Mouse (Mus musculus): ENCODE data around the gene Celf2.
A peak's percentile ranks its signal among the peaks of the same experiment; 100 is the strongest.

Gene Celf2

DNA sequence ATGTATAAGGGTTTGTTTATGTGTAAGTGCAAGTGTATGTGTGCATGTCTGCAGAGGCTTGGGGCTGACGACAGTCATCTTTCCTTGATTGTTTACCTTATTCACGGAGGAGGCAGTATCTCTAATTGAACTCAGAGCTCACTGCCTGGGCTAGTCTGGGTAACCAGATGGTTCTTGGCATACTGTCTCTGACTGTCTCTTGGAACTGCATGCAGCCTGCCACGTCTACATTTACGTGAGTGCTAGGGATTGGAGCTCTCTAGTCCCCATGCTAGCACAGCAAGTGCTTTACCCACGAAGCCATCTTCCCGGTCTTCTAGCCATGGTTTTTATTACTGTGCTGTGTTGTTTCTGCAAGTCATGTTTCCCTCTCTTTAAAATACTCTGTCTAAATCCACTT, 855.6 kb downstream of the Celf2 start:
- no peak for DNase-seq

DNA sequence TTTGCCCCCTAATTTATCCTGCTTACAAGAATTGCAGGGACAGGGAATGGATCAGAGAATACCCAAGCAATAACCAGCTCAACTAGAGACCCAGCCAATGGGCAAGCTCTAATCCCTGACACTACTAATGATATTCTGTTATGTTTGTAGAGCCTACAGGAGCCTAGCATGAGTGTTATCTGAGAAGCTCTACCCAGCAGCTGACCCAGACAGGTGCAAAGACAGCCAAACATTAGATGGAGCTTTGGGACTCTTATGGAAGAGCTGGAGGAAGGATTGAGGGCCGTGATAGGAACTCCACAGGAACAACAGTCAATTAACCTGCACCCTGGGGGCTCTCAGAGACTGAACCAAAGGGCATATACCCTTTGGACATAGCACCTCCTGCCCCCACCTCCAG, 857.7 kb downstream of the Celf2 start:
- no peak for DNase-seq

DNA sequence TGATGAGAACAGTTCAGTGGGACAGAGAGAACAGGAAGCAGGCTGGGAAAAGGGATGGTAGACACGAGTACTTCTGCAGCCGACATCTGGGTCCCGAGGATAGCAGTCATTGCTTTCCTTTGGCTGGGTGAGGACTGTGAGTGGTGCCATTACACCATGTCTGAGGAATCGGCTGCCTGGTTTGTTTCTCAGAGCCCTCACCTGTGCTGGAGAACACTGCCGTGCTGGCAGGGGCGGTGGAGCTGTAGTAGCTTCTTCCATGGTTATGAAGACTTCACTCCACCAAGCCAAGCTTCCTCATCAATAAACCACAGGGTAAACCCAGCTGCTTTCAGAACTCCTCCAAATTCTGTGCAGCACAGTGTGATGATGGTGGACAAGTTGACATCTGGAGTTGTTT, 860.5 kb downstream of the Celf2 start:
- peak; percentile 90 for DNase-seq

DNA sequence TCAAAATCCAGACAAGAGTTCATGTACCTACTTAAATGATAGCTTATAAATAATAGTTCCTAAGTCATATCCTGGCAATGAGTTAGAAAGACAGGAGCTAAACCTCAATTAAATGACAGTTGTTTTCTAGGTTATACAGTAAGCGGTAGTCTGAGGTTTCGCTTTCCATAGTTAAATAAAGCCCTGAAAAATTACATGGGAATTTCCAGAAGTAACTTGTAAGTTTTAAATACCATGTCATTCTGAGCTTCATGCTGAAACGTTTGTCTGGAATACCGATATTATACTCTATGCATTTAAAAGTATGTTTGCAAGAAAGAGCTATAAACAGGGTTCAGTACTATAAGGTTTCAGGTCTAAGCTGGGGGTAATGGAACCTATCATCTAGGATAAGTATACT, 862.3 kb downstream of the Celf2 start:
- DNase-seq, result no peak

DNA sequence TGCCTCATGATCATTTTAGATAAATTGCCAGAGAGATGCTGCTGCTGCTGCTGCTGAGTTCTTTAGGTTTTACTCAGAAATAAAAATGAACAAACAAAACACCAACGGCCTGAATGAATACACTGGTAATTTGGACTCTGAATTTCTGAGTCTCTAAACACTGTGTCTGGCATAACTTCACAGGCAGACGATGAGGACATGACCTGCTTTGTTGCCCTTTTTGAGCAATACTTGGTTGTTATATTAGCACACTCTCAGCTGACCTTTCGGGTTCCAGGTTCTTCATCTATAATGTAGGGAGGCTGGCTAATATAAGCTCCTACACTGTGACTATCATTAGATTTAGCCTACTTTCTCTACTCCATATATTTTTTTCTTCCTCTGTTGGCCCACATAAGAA, 863.0 kb downstream of the Celf2 start:
- DNase-seq, result no peak

DNA sequence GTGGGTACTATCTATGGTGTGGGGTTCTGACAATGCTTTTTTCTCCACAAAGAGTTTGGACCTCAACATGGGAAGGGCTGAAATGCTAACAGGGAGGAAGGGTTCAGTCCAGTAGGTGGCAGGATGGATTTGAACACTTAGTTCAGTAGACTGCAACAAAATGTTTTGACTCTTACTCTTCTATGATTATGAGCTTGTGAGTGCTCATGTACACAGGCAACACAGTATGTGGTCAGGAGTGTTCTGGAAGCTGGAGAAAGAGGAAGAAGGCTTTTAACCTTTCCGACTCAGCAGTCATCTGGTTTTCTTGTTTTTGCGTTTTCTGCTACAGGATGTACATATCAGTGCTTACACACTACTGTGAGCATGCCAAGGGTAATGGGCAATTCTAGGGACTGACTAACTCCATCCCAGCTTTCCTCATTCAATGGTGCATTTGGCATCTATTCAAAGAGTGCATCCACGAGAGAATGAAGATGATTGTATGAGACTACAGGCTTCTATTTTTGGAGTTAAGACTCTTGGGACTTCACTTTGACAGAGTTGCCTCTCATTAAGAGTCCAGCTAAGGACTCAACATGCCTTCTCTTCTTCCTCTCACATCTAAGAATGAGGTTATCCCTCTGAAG, 867.0 kb downstream of the Celf2 start:
- DNase-seq, result no peak

DNA sequence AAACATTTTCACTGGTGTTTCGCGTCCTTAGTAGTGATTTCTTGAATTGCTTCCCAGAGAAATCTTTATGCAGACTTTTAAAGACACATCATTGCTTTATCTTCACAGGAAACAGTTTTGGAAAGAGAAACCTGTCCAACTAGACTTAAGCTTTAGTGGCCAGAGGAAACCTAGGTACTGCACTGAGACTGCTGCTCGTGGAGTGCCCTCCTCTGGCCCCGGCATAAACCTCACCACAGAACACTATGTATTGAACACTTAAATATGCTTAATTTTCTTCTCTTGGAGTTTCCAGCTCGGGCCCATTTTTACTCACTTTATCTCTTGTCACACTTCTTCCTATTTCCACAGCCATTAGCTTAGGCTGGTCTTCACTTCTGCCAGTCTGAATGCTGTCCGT, 870.0 kb downstream of the Celf2 start:
- DNase-seq, result no peak

DNA sequence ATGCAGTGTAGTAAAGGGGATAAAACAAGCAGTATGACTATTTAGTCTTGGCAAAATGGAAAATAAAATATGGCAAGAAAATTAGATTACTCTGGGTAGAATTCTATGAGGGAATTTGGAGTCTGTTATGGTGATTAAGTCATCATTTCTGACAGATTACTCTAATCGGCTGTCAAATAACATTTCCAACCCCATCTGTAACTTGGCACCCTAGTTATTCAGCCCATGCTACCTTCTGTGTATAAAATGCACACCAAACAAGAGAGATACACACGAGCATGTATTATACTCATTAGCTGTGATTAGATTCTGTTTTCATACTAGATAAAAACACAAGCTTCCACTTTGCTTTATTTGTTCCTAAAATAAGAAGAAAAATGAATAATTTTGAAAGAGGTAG, 872.2 kb downstream of the Celf2 start:
- DNase-seq, result no peak

DNA sequence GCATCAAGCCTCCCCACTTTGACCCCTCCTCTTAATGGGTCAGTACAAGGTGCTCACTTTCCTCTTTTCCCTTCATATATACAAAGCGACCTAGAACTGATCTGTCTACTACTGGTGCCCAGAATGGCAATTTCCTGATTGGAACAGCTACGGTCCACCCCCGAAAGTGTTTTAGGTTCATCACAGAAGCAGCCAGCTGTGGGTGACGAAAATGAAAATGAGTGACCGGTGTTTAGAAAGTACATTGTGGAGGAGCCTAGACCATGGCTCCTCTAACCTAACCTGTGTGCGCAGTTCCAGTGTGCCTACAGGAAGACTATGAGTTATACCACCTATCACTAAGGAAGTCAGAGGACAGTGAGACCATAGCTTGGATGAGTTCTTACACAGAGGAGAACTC, 874.5 kb downstream of the Celf2 start:
- DNase-seq, result no peak

DNA sequence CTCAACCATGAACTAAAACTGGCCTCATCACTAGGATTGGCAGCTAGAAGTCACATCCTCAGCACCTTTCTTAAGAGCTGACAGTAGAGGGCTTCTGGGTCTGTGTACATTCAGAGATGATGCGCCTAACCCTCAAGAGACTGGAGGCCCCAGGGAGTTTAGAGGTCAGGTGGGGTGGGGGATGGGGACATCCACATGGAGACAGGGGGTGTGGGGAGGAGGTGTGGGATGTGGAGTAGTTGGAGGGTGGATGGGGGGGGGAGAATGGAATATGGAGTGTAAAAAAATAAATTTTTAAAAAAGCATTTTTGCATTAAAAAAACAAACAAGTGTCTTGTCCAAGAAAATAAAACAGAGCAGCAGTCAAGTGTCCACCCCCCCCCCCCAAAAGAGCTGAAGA, 876.2 kb downstream of the Celf2 start:
- DNase-seq, result peak; percentile 83

DNA sequence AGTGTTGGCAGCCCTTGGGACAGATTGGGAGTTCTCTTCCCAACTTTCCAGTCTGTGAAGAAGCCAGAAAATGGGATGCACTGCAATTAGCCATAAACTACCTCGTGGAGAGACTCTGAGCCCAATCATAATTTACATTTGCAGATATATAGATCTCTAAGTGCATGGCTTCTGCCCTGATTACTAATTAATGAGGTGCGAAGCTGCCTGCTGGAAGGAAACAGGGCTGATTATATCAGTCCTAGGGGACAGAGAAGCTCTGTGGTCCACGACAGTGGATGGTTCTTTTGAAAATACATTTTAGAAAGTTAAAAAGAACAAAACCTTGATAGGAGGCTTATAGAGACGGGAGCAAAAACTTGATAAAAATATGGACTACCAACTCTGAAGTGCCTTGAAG, 885.6 kb downstream of the Celf2 start:
- DNase-seq, result no peak

DNA sequence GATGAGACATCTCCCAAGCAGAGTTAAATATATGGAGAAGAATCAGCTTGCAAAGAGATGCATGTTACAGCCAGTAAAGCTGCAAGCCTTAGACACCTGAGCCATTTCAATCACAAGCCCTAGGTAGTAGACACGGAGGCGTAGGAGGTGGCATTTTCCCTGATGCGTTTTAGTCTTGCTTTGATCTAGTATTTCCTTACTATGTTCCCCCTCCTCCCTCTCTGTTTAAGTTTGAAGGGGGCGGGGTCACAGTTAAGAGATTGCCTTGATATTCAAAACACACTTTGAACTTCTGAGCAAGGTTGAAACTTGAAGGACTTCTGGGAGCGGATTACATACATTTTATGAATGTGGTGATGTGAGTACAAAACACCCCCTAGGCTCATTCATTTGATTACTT, 887.3 kb downstream of the Celf2 start:
- DNase-seq, result no peak

DNA sequence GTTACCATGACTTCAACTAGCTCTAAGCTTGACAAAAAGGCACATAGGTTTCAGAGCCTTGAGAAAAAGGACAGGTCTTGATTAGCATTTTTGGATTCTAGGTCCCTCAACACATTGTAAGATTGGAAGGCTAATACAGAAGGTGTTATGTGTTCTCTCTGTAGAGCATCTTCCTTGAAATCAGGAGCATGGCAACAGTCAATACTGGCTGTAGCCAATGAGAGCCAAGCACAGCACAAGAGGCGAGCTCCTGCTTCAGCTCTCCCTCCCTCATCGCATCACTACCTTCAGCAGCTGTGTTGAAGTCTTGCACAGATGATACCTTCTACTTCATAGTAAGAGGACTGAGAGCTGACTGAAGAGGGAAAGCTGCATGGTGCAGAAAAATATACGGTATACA, 890.5 kb downstream of the Celf2 start:
- DNase-seq, result no peak

DNA sequence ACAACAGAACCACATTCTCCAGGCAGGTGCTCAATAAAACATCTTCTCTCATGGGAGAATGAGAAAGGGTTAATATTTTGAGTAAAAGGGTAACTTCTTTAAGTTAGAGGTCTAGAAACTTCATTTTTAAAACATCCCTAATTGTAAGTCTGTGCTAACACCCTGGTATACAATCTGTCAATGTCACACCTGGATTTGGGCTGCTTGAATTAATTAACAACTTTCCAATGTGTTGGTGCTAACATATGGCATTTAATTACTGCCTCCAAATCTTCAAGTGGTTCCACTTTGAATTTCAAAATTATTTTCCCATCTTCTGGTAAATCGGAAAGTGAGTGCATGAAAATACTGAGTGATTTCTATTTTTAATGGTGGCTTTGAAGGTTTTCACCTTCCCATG, 890.9 kb downstream of the Celf2 start:
- DNase-seq, result no peak

DNA sequence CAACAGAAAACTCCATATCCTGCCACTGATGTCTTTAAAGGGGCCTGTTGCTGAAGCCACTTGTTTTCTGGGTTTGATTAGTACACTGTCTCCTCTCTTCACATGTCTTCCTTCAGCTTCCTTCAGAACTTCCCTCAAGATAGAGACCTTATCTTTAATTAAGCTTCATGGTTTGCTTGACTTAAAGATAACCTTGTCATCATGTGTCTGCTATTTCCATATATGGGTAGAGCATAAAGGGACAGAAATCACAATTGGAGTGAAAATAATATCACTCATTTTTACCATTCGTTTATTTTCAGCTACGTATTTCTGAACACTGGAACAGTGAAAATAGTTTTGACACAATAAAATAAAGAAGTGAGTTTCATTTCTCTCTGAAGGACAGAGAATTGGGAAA, 905.0 kb downstream of the Celf2 start:
- no peak for DNase-seq

DNA sequence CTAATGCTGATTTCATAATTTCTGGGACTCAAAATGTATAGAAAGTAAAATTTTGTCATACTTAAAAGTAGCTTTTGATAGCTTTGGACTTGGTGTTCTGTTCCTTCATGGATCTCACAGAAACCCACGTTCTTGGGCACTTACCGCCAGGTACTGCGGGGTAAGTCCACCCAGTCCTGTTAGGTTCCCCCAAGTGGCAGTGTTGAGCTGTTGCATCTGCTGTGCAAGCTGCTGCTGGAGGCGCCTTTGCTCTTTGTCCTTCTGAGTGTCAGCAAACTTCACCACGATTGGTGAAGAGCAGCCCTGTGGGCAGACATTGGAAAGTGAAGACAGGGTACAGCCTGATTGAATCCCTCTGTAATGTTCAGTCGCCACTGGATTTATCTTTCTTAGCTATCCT, 905.5 kb downstream of the Celf2 start:
- no peak for DNase-seq

DNA sequence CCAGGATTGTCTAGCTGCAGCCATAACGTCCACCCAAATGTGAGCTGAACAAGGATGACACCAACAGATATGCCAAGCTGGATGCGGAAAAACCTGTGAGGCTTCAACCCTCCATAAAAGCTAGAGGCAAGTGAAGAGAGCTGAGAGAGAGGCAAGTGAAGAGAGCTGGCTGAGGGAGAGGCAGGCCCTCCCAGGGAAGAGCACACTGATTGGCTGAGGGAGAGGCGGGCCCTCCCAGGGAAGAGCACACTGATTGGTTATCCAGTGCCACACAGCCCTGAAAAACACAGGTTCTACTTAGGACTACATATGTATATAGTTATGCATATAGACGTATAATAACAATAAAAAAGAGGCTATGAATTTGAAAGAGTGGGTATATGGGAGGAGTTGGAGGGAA, 907.2 kb downstream of the Celf2 start:
- no peak for DNase-seq

DNA sequence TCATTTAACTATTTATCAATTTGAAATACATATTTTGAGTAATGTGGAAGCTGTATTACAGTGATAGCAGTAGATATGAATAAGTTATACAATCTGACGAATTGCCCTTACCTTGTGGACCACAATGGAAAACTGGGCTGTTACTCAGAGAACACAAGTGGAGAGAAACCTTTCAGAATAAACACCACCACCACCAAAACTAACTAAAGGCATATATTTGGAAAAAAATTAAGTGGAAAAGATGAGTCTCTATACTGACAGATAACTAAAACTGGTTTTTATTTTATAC, 910.5 kb downstream of the Celf2 start:
- DNase-seq, result no peak

DNA sequence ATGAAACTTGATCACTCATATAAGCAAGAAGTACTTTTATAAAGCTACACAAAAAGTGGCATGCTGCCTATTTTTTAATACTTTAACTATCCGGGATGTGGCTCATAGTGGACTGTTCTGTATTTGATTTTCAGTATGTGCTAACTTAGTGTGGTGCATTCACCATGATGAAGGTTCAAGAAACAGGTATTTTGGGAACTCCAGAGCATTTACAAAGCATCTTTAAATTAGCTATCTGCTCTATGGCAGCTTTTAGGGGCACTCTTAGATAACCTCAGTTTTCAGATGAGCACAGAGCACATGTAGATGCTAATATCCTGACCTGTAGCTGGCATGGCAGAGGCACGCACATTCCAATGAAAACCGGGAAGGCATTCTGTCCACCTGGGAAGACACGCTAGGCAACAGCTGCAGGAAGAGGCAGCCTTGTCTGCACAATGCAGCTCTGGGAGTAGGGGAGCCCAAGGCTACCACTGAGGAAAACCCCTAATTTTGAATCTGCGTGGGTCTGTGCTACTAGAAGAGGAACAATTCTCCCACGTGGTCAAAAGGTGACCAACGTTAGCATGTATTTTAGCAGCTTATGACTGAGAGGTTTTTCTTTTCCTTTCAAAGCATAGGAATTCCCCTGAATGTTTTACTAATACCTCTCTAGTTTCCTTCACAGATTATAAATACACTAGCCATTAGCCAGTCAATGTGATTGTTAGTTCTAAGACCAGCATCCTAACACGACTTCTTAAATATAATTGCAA, 911.1 kb downstream of the Celf2 start:
- DNase-seq, result no peak

DNA sequence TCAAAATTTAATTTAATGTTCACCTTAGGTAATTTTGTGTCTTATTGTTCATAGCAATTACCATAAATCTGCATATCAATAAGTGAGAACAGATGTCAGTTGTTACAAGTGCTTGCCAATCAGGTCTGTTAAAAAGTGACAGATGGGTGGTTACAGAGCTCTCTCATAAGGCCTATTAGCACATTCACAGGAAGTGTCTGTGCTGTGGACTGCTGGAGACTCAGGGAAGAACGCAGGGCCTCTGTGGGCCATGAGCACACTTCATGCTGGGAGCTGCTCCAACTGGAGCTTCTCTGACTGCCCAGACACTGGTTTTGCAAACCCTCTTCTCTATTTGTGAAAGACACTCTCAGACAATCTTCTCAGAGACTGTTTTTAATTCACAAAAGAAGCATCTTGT, 914.6 kb downstream of the Celf2 start:
- peak; percentile 92 for DNase-seq

DNA sequence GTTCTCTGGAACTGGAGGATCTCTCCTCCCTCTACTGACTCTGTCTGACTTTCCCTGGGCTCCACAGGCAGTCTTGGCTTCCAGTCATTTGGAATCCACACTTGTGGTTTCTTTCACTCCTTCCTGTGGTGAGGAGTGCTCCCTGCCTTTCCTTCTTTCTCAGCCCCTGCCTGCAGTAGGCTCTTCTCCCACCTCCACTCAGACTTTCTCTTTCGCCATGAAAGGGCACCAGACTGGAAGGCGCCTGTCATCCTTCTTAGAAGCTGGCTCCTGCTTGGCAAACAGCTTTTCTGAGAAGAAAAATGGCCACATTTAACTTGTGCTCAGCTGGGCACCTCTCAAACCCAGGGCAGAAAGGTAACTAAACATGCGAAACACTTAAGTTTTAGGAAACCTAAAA, 915.2 kb downstream of the Celf2 start:
- no peak for DNase-seq

DNA sequence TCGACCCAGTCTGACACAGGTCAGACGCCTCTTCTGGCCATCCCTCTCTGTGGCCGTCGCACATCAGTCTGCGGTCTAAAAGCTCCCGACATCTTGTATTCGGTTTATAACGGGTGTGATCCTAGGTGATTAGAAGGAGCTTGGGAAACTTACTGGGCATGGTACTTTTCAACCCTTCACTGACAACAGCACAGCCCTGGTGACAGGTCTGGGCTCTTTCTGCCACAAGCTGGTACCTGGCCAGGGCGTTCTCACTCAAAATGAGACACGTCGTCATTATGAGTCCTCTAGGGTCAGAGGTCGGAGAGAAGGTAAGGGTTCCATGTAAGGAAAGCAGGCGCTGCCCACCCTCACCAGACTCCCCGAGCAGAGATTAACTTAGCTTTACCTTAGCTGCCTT, 915.6 kb downstream of the Celf2 start:
- DNase-seq, result no peak

DNA sequence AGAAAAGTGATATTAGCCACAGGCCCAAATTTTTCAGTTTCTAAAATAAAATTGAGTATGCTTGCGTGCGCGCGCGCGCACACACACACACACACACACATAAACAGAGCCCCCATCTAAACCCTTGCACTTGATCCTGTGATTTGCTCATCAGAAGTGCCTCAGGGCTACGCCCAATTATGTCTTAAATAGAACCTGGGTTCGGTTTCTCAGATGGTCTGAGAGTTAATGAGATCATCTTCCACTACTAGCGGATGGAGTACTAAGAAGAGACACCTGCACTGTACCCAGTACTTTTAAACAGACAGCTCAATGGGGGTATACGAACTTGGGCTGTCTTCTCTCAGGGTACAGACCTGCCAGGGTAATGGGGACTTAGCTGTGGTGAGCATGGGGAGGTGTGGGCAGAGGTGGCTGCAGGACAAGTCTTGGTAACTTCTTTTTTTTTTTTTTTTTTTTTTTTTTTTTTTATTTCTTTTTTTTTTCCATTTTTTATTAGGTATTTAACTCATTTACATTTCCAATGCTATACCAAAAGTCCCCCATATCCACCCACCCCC, 923.2 kb downstream of the Celf2 start:
- DNase-seq, result no peak

DNA sequence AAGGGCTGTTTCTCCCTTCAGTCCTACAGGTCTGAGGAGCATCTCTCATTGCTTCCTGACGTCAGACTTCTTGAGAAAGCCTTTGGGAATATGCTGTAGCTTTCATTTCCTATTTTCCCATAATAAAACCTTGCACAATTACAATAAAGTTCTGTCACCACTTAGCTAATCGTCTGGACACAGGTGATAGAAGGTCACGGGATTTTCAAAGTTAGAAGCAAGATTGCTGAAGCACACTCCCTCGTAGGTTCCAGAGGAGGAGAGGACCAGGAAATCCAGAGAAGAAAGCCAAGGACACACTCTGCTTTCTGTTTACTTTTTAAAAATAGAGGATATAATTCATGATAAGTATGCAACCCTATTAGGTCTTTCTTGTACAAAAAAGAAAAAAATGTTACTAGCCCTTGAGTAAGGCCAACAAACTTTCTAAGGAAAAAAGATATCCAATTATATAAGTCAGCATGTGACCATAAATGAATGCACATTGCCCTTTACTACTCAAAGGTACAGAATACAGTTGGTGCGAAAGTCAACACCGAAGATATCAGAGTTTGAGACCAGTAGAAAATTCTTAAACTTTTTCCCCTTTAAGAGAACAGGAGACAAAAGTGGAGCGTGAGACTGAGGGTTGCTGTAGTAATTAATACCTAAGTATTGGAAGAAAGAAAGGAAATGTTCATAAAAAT, 924.2 kb downstream of the Celf2 start:
- no peak for DNase-seq
